Mouse (Mus musculus) stomach, adult 2 months (tissue): ENCODE measurements around the gene Olfr71. TPM values are rescaled to one million over a fixed set of nuclear protein-coding genes. Genes with fewer than 3 reads are reported as not detected.

ENCODE experiments used
- polyA plus RNA-seq: library from polyadenylated mRNA; depleted of rRNA; stranded (reverse); fragments of >200 nt; gene quantifications from 2 replicates; pipeline ENCODE4 v1.2.3, GENCODE M21; 2012; rRNA removed

Olfr71 gene
- polyA plus RNA-seq = not detected in 2 replicates

GRCm38 (mm10) chr4:43709869-43710268 lies at the start of gene Olfr71:
Gene Olfr71, minus strand, starts transcription at chr4:43710255.

GRCm38 (mm10) chr4:43729794-43730550 lies 19.9 kb upstream of the Olfr71 start, which contains the start of gene Spaar:
Gene Spaar, plus strand, starts transcription at chr4:43730034.

GRCm38 (mm10) chr4:43726995-43727394 lies 16.9 kb upstream of the Olfr71 start, which contains the start of gene Hrct1:
Gene Hrct1, plus strand, starts transcription at chr4:43727188.

DNA sequence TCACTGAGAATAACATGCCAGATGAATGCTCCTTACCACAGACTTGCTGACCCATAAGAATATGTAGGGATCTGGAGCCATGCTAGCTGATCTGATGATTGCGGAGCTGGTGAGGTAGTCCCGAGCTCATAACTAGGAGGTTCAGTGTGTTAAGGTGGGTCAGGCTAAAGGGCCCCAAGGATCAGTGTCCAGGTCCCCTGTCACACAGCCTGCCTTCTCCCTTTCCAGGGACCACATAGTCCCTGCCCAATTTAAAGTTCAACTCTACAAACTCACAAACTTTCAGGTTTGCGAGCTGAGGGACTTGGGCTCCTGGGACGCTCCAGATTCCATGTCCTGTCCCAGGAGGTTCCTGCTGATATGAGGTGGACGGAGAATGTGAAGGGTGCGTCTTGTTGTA lies 9.3 kb downstream of the Olfr71 start, which contains the start of gene Olfr70:
Gene Olfr70, minus strand, starts transcription at position 101 of the 400 bp plus-strand sequence.

GRCm38 (mm10) chr4:43668782-43669427 lies 41.1 kb downstream of the Olfr71 start, which contains the start of the genes Tmem8b and Fam221b:
Gene Tmem8b, plus strand, starts transcription at chr4:43668971.
Gene Fam221b, minus strand, starts transcription at chr4:43669145.

DNA sequence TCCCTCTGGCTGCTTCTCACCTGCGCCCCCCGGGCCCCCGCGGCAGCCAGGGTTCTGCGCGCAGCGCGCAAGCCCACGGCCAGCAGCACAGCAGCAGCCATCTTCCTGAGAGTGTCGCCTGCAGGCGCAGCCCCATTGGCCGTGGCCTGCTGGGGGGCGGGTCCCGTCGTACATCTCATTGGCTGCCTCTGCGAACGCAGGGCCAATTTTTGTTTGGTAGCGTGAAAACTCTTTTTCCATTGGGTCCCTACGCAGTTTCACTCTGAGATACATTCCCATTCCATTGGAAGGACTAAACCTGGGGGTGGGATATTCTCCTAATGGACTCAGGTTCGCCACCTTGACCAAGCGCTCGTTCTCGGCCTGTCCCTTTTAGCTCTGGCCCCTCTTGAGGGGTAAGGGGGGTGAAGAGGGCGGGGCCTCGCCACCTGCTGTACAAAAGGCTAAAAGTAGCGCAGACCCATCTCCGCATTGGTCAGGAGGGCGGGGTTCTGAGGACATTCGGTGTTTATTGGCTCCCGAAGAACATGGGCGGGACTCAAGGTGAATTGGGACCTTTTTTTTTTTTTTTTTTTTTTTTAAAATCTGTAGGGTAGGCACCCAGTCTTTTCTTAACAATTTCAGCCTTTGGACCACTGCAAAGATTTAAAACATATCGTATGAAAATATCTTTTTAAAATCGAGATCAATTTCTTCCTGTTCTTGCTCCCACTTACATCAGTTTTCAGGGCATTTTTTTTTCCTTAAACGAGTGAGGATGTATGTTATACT lies 53.5 kb downstream of the Olfr71 start, which contains the start of gene Hint2:
Gene Hint2, minus strand, starts transcription at position 128 of the 771 bp plus-strand sequence.

Other genes starting within 250 kb of the Olfr71 start
- not detected in 2 replicates for gene Sit1, start 226.5 kb downstream of the Olfr71 start, polyA plus RNA-seq
- 230 and 568 TPM in 2 replicates for gene Ccdc107, start 217.4 kb downstream of the Olfr71 start, polyA plus RNA-seq
- 17.0 and 20.2 TPM in 2 replicates for gene Arhgef39, start 210.6 kb downstream of the Olfr71 start, polyA plus RNA-seq
- gene Car9, start 203.3 kb downstream of the Olfr71 start, polyA plus RNA-seq = 129 and 141 TPM in 2 replicates
- 135 and 141 TPM in 2 replicates for gene Tpm2, start 186.5 kb downstream of the Olfr71 start, polyA plus RNA-seq
- gene Creb3, start 147.9 kb downstream of the Olfr71 start, polyA plus RNA-seq = 81.6 and 105 TPM in 2 replicates
- gene Tln1, start 147.6 kb downstream of the Olfr71 start, polyA plus RNA-seq = 39.2 and 40.8 TPM in 2 replicates
- 22.1 and 23.2 TPM in 2 replicates for gene Rgp1, start 131.5 kb downstream of the Olfr71 start, polyA plus RNA-seq
- 8.4 and 9.4 TPM in 2 replicates for gene Gba2, start 131.4 kb downstream of the Olfr71 start, polyA plus RNA-seq
- not detected in 2 replicates for gene Msmp, start 125.8 kb downstream of the Olfr71 start, polyA plus RNA-seq
- gene Npr2, start 78.3 kb downstream of the Olfr71 start, polyA plus RNA-seq = 7.3 and 12.5 TPM in 2 replicates
- 0.19 and 0.75 TPM in 2 replicates for gene Spag8, start 56.7 kb downstream of the Olfr71 start, polyA plus RNA-seq
- 43.0 and 58.4 TPM in 2 replicates for gene Hint2, start 53.8 kb downstream of the Olfr71 start, polyA plus RNA-seq
- gene Tmem8b, start 41.3 kb downstream of the Olfr71 start, polyA plus RNA-seq = 5.1 and 5.4 TPM in 2 replicates
- gene Fam221b, start 41.1 kb downstream of the Olfr71 start, polyA plus RNA-seq = 0.08 TPM in 1 of 2 replicates, not detected in the other
- not detected in 2 replicates for gene Olfr70, start 9.4 kb downstream of the Olfr71 start, polyA plus RNA-seq
- 6.2 and 9.7 TPM in 2 replicates for gene Hrct1, start 16.9 kb upstream of the Olfr71 start, polyA plus RNA-seq
- 0.37 and 0.73 TPM in 2 replicates for gene Spaar, start 19.8 kb upstream of the Olfr71 start, polyA plus RNA-seq
- gene Olfr159, start 60.8 kb upstream of the Olfr71 start, polyA plus RNA-seq = not detected in 2 replicates
- not detected in 2 replicates for gene Olfr156, start 113.6 kb upstream of the Olfr71 start, polyA plus RNA-seq
- gene Olfr157, start 129.9 kb upstream of the Olfr71 start, polyA plus RNA-seq = not detected in 2 replicates
- gene Olfr155, start 141.3 kb upstream of the Olfr71 start, polyA plus RNA-seq = not detected in 2 replicates
- gene Reck, start 165.3 kb upstream of the Olfr71 start, polyA plus RNA-seq = 2.2 and 4.0 TPM in 2 replicates
- gene Glipr2, start 247.1 kb upstream of the Olfr71 start, polyA plus RNA-seq = 4.8 and 7.3 TPM in 2 replicates